Mouse (Mus musculus) brain, embryonic 14.5 days (tissue): Measurements from ENCODE around the gene Rad51b.

Experiments
- CTCF ChIP-seq: fragments of 200-500 bp; IDR thresholded peaks from 2 replicates; pipeline ENCODE4 v1.5.1; 2012; ENCODE audit warnings: inconsistent platforms, mild to moderate bottlenecking, moderate library complexity, borderline replicate concordance; ENCODE audit not compliant: insufficient read depth, insufficient read length; ENCODE audit errors: extremely low read depth
- POLR2A ChIP-seq: fragments of 200-500 bp; IDR thresholded peaks from 2 replicates; pipeline ENCODE4 v1.6.1; 2012; ENCODE audit warnings: mild to moderate bottlenecking, inconsistent platforms, borderline replicate concordance; ENCODE audit not compliant: poor library complexity, insufficient read depth, insufficient read length, severe bottlenecking; ENCODE audit errors: extremely low read depth

- TF ChIP-seq CTCF (no peak), POLR2A (no peak)
These were observed 34.6 kb downstream of the Rad51b start for GRCm38 (mm10) chr12:79331722-79332121.
